Mouse (Mus musculus) NIH3T3 (cell line): Measurements from ENCODE around the gene Mamdc2.
"Not testable (repeated sequence)": the region's sequence is repeated elsewhere in the genome, so short reads cannot be mapped to it uniquely, and the experiment has no call there.

Source experiments
- DNase-seq: peaks from one replicate; pipeline ENCODE4 v3.0.0-alpha.2; 2012; ENCODE audit warnings: low read depth

The Mamdc2 gene

DNA sequence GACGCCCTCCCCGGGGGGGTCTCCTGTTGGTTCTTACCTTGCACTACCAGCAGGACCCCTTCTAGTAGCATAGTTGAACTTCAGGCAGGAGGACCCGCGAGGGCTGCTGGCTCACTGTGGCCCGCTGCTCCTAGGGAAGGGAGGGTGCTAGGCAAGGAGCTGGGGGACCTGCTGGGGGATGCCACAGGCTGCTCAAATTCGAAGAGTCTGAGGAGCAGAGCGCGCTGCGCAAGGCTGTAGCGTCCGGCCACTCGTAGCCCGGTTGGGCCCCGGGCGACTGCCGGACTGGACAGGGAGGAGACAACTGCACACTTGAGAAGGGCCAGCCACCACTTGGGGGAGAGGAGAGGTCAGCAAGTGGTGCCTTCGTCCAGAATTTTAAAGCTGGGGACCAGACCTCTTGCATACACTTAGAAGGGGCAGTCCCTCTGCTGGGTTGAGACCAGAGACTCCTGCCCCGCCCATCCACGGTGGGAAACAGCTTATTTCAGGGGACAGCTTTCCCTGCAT is at the start of gene Mamdc2:
TSS of gene Mamdc2 (minus strand) at position 455 of the 510 bp plus-strand sequence.
- DNase-seq, result peak; percentile 11

DNA sequence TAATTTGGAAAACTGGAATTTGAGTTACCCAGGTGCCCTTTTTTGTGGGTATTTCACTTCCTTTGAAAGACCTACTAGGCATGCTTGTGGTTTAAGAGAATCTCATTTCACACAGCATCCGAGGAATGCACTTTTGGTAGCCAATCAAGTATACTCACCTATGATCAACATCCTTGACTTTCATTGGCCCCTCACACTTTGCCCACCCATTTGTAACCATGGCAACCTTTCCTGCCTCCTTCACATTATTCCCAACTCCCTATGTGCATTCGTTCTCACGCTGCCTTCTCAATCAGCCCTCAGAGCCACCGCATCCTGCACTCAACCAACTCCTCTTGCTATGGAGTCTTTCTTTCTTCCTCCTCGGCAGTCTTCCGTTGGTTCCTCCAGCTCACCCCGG is 49.8 kb upstream of the Mamdc2 start:
- no peak for DNase-seq

DNA sequence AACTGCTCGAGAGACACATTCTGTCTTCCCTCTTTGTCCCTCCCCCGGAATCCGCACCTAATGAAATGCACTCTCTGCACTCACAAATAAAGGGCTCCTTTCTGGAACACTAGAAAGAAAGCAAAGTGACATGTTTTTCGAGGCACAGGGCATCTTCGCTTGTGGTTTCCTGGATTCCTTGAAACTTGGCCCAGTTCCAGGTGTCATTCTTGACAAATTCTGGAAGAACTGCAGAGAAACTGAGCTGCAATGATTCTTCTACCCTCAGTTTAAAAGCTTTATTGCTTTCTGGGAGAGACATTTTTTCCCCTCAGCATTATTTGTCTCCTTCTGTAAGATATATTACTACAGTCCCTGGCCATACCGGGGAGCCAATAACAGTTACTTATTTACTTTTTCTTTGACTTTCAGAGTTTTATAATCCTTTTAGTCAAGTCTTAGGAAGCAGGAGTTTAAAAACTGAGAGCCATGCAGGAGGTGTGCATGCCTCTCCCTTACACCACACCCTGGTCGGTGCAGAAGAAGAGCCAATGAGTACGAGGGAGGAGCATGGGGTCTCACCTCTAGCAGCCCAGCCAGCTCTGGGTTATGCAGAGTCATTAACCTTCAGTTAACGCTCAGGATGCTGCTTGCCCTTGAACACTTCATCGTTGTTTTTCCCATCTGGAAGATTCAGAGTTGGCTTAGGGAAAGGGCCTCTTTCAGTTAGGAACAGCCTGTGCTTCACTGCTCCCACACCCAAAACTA is 49.1 kb upstream of the Mamdc2 start:
- DNase-seq, result peak; percentile 11

DNA sequence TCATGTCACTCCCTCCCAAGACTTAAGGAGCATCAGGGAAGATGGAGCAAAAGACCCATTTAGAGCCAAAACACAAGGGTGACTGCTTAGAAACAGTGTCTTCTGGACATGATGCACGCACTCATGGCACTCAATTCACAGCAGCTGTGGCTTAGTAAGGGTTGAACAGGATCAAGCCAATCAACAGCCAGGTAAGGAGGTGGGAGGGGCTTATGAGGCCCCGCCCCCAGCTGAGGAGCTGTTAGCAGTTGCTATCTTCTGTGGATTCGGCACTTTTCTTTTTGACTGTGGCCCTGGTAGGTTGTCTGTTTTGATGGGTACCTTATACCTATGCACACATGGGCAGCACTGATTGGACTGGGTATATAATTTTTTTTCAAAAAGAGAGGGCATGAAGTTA is 48.3 kb upstream of the Mamdc2 start:
- DNase-seq, result no peak

DNA sequence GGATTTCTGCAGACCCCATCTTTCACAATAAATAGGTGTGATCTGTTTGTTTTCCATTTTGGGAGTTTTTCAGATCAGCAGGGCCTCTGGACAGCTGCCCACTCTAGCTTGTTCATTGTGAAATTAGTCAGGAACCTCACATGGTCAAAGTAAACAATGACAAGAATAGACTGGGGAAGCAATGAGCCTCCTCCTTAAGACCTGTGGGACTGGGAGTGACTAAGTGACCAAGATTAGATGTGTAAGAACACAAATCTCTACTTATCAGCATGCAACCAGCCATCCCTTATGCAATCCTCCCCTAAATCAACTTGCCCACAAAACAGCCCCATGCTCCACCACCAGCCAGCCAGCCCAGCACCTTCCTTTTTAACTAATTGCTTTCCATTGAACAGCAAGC is 44.4 kb upstream of the Mamdc2 start:
- DNase-seq, result peak; percentile 60

DNA sequence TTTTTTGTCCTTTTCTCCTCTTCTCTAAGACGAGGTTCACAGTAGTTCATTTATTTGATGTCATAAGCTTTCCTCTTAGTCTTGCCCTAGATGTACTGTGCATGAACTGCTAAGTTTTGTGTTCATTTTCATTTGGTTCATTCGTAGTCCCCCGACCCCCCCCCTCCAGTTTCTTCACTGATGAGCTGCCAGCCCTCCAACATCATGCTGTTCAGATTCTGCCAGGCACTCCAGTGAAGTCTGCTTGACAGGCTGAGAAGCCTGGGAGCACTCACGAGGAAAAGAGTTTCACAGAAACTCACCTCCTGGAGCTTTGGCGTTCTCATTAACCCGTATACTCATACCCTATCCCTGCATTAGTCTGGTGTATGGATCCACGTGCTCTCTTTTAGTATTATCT is 42.5 kb upstream of the Mamdc2 start:
- DNase-seq, result not testable (repeated sequence)

DNA sequence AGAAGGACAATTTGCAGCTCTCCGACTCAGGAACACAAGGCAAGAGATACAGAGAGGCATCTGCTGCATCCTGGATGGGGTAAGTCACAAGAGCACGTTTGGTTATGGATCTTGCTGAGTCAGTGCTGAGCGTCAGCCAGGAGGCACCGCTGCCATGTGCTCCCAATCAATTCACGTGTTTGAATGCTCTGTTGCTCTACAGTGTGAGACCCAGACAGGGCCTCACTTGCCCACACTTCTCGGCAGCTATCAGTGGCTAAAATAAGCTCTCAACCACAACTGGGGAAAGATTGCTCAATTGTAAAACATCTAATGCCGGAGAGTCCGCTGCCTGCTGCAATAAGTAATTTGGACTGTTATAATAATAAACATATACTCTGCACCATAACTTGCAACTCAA is 41.5 kb upstream of the Mamdc2 start:
- peak; percentile 86 for DNase-seq

DNA sequence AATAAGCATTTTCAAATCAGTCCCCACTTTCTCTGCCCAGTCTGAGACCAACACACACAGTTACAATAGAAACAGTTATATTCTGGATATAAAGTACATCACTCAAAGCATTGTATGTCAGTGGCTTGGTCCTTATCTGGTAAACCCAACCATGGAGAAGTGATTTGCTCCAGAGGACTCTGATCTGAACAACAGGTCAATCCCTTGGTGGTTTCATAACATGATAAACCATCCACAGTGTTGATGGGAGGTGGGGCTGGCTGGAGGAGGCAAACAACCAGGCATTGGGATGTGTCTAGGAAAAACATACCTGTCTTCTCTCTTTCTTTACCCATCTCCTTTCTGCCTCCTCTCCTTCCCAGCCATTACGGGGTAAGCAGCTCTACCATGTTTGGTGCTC is 39.2 kb upstream of the Mamdc2 start:
- no peak for DNase-seq

DNA sequence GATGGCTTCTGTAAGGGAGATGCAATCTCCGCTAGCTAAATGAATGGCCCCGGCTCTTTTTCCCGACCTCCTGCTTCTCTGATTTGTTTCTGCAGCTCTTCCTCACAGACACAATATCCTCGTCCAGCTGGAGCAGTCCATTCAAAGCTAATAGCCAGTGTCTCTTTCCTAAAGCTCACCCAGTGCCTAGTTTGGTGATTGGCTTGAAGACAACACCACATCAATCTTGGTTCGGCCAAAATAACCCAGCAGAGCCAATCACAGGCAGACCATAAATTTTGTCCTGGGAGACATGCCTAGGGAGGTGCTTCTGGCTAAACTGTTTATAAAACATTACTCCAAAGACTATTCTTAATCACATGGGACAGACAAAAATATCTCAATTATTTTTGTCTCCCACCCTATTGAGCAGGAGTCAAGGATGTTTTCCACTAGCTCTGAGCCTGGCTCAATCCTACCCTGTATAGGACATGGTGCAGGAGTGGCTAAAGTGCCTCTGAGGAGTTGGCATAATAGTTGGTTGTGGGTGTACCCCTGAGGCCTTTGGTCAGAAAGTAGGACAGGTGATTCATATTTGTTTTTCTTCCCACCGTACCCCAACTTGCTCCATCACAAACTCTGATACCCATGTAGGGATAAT is 38.5 kb upstream of the Mamdc2 start:
- no peak for DNase-seq

DNA sequence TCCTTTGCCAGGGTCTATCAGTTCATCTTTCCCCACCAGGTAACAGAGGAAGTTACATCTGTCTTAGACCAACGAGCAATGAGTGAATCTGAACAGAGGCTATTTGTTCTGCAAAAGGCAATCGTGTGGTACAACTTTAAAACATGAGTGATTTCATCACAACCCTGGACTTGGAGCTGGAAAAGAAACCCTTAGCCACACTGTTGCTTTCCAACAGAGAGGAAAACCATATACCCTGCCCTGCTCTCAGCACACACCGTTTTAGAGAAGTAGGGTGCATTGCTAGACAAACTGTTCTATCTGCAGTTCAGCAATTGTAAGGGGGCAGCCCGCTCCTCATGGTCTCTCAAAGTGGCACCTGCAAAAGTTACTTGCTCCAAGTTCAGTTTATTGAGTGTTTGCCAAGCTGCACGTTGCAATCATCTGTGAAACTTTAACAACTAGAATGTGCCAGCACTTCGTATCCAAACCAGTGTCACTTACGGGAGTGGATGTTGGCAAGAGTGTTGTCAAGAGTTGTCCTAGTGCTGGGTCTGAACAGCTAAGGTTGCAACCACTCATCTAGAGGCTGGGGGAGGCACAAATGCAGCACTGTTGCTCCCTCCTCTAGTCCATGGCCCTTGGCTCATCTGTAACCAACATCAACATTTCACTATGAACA is 37.8 kb upstream of the Mamdc2 start:
- no peak for DNase-seq

DNA sequence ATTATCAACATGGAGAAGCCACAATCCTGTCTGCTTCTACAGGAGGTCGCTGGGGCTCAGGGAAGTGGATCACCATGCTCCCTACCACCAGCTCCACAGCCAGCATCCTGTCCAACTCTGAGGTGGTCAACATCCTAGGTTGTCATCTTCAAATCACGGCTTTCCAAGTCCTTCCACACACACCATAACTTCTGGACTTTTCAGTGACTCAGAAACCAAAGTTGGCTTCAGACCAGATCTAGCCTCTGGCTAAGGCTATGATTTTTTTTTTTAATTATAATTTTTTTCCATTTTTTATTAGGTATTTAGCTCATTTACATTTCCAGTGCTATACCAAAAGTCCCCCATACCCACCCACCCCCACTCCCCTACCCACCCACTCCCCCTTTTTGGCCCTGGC is 34.3 kb upstream of the Mamdc2 start:
- peak; percentile 52 for DNase-seq

DNA sequence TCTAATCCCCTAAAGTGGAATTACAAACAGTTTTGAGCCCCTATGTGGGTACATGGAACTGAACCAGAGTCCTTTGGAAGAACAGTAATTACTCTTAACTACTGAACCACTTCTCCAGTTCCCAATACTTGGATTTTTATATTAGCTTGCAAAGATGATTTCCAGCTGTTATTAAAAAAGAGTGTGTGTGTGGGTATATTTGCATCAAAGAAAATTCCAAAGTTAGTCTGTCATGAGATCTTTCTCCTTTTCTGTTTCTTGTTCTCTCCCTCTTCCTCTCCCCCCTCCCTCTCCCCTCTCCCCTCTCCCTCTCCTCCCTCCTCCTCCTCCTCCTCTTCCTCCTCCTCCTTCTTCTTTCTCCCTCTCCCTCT is 31.3 kb upstream of the Mamdc2 start:
- no peak for DNase-seq

DNA sequence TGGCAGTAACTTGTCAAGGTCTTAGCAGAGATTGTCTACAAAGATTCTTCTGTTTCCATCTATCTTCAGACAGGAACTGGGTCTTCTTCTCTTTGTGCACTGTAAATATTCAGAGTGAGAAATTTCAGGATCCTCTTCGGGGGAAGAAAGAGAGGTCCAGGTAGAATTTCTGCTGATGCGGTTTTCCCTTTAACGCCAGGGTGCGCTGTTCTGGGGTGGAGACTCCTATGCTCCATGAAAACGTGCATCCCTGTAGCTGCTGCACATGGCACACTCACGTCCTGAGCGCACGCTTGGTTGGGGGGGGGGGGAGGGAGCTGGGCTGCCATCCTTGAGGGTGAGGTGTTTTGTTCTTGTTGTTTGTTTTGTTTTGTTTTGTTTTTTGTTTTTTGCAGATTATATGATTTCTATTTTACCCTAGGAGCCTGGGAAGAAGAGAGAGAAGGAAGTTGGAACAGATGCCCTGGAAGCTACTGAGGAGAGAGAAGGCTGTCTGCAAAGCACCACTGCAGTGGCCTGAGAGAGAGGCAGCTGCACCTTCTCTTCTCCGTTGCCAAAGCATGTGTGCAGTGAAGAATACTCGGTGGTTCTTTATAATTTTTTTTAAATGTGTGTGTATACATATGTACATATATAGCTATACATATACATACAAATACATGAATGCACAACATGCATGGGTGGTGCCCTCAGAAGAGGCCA is 30.8 kb upstream of the Mamdc2 start:
- DNase-seq, result no peak

DNA sequence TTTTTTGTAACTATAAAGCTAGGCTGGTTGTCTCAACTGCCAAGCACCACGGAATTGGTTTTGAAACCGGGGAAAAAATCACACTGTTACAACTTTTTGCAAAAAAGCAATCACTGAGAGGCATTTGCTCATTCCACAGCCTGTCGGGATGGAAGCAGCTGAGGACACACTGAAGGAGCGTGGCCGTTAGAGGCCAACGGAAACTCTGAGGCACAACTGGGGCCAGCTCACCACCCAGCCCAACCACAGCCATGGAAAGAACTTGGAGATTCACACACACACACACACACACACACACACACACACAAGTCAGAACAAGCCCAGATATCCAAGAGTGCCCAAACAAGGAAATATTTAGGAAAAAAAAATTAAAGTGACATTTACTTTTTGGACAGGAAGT is 29.6 kb upstream of the Mamdc2 start:
- peak; percentile 34 for DNase-seq

DNA sequence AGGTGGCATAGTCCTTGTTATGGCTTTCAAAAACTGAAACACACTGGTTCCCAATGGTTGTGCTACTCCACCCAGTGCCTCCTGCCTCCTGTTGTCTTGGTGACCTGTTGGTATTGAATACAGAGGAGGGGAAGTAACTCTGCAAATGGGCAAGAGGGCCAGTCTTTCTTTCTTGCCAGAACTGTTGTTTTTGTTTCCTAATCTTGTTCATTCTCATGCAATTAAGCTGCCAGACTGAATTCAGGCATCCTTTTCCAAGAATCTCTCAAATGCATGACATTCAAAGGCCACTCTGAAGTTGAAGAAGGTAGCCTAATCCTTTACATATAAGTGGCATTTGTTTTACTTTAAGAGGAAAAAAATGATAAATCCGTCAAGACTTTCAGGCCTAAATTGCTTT is 19.6 kb upstream of the Mamdc2 start:
- DNase-seq, result no peak

DNA sequence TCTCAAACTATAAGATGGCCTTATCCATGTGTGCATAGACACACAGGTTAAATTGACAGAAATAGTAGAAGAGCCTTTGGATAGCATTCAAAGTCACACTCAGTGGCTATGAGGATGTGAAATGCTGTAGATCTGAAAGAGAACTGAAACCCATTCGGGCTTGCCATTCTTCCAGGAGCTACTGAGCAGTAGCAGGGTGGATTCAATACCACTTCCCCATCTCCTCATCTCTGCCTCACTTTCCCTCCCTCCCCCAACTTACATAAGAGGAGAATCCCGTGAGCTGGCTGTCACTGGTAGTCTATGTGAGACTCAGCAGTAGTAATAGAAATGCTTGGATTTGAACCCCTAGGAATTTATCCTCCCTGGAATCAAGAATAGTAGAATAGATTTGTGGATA is 18.8 kb upstream of the Mamdc2 start:
- no peak for DNase-seq

DNA sequence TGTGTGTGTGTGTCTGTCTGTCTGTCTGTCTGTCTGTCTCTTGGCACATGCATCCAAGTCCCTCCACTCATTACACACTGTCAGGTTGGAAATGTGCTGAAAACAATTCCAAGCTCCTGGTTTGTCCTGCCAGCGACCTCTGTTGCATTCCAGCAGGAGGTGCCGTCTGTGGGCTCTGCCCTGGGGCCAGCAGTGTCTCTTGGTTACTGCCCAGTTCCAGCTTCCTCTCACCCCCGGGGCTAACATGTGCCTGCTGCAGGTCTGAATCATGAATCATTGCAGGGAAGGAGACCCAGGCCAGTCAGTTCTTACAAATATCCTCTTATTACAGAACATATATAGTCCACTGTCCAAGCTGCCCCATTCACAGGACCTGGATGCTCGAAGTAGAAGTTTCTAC is 9.2 kb upstream of the Mamdc2 start:
- peak; percentile 51 for DNase-seq

DNA sequence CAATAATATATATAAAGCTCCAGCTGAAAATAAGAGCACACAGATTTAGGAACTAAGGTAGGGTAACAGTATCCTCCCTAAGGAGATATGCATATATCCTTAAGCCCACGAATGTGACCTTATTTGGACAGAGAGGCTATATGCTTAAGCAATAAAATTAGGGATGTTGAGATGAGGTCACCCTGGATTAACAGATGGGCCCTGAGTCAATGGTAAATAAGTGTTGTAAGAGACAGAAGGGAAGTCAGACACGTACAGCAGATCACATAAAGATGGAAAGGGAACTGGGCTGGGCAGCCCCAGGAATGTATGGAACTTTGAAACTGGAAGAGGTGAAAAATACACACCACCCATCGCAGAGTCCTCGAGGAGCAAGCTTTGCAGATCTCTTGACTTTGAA is 3.1 kb upstream of the Mamdc2 start:
- no peak for DNase-seq

DNA sequence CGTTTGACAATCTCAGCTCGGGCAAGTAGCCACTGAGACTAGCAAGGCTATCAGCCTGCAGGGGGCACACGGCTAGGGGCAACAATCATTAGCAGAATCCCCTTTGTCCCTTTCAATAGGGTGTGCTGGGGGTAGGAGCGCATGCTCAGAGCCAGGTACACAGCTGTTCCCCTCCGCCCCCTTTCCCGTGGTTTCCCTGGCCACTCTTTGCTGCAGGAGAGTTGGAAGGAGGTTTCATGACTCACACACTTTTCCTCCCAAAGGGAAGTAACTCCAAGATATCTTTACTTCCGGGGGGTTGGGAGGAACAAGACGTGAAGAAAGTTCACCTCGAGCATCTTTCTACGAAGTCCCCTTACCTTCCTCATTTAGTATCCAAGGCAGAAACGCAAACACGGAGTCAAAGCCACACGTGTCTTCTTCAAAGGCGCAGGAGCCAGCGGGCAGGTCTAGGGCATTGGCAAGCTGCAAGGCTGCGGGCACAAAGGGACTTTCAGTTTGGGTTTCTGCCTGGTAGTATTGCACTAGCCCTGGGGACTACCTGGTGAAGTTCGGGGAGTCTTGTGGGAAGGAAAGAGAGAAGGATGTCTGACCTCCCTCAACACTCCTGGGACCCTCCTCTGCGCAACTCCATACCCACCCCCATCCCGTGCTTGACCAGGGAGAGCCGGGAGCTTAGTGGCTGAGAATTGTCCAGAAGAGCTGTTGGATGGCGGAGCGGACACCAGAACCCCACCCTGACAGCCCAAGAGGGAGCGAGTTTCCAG is 838 bp downstream of the Mamdc2 start:
- peak; percentile 47 for DNase-seq

DNA sequence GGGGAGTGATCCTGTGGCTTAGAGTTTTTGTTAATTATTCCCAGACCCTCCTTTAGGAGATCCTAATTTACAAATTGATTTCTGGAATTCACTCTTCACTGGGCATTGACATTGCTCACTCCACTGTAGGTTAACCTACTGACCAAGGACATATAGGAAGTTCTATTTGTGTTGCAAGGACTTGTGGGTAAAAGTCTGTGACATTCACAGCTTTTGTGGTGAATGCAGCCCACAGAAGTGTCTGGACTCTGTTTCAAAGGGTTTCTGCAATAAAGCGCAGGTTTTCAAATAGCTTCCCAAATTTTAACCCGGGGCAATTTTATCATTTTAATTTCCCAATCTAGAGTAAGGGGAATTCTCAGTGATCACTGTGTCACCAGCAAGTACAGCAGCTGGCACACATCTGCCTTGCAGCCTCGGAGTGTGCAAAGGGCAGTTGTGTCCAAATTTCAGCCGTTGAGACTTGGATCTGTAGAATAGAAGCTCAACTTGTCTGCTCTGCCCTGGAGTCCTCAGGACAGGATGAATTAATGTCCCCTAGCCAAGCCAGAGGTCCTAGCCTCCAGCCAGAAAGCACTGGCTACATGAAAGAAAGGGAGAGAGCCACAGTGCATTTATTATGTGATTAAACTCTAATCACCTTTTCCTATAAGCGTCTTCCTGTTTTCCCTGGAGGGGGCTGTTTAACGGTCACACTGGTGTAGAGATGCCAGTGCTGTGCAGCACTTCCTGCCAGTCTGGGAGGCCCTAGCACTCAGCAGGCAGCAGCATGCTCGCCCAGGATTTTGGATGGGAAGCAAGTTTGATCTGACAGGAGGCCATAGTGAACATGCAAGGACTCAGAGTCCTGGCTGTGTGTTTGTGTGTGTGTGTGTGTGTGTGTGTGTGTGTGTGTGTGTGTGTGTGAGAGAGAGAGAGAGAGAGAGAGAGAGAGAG is 3.1 kb downstream of the Mamdc2 start:
- no peak for DNase-seq

DNA sequence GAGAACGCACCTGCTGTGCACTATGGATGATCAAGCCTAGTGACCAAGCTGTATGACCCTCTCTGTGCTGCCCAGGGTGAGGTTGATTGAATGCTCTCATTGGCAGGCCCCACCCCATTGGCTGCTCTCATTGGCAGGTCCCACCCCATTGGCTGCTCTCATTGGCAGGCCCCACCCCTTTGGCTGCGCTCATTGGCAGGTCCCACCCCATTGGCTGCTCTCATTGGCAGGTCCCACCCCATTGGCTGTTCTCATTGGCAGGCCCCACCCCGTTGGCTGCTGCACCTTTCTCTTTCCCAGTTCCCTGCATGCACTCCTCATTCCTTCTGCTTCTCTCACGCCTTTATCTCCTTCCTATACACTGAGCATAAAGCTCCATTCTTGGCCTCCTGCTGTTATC is 12.5 kb downstream of the Mamdc2 start:
- DNase-seq, result no peak
